Comparison of ENCODE assay signal across 8 mouse cellular contexts in genomic region chr19:47014159-47014446, GRCm38 (mm10). TPM values are rescaled to one million over a fixed set of nuclear protein-coding genes. Genes with fewer than 3 reads are reported as not detected.
DNase-seq lines count a peak whose midpoint lies in the region; ATAC-seq and TF ChIP-seq lines count a peak whose summit lies in the region.

No protein-coding gene starts in this region.

- H3K36me3 ChIP-seq in lung, postnatal 0 days (ENCODE audit: insufficient read depth, low read length) = no peaks in the 10 kb centered on the region
- H3K36me3 ChIP-seq in liver, embryonic 15.5 days (replicated peaks) = no peaks in the 10 kb centered on the region

- intact Hi-C loops in left cerebral cortex, postnatal 10 days (cut with DNase I) = no loop called here

- H3K4me2 ChIP-seq in lung, postnatal 0 days (replicated peaks; ENCODE audit: low read depth, low read length) = no peak overlapping the region
- peak overlapping the region; percentile 64 for H3K4me2 ChIP-seq in liver, embryonic 15.5 days

- TF ChIP-seq EP300 in lung, postnatal 0 days (IDR thresholded peaks at IDR 0.05) = no peak

- H3K4me3 ChIP-seq in lung, postnatal 0 days (ENCODE audit: low read depth, low read length) = peak overlapping the region; percentile 25; the same call in 1 of the 2 replicates
- H3K4me3 ChIP-seq in liver, embryonic 15.5 days (replicated peaks) = peak overlapping the region; percentile 43

- peaks cover 8% of the 10 kb centered on the region for H3K4me1 ChIP-seq in lung, postnatal 0 days (ENCODE audit: insufficient read depth, low read depth, low read length)
- peaks cover 28% of the 10 kb centered on the region for H3K4me1 ChIP-seq in liver, embryonic 15.5 days (replicated peaks)

- no peaks in the 10 kb centered on the region for H3K9me3 ChIP-seq in lung, postnatal 0 days (ENCODE audit: low read length)
- no peaks in the 10 kb centered on the region for H3K9me3 ChIP-seq in liver, embryonic 15.5 days (replicated peaks)

- no peak for TF ChIP-seq CTCF in lung, postnatal 0 days (IDR thresholded peaks at IDR 0.05)

- no peak overlapping the region for H3K9ac ChIP-seq in lung, postnatal 0 days (replicated peaks; ENCODE audit: low read depth)
- no peak overlapping the region for H3K9ac ChIP-seq in liver, embryonic 15.5 days

- H3K27me3 ChIP-seq in lung, postnatal 0 days (replicated peaks; ENCODE audit: insufficient read depth, low read length) = peaks cover 43% of the 10 kb centered on the region
- H3K27me3 ChIP-seq in liver, embryonic 15.5 days = peaks cover 87% of the 10 kb centered on the region

- H3K27ac ChIP-seq in lung, postnatal 0 days (ENCODE audit: low read length) = no peak overlapping the region
- no peak overlapping the region for H3K27ac ChIP-seq in liver, embryonic 15.5 days (replicated peaks)

- no peak for DNase-seq in cerebellum, postnatal 14 days
- no peak for DNase-seq in lung, postnatal 0 days (ENCODE audit: low spot score)
- DNase-seq in lung, postnatal 14 days = no peak
- DNase-seq in urinary bladder, postnatal 4 days (ENCODE audit: low spot score in 2 of 2) = no peak
- DNase-seq in gastrocnemius, adult 18-20 months (ENCODE audit: low spot score) = no peak
- no peak for DNase-seq in left cerebral cortex, postnatal 10 days (ENCODE audit: extremely low spot score in 1 of 2, low spot score in 2 of 2)

- ATAC-seq in cerebellum, adult (ENCODE audit: insufficient number of reproducible peaks, low FRiP score, low TSS enrichment) = peak; percentile 32; the same call in 1 of the 2 replicates
- no peak for ATAC-seq in lung, postnatal 0 days
- no peak for ATAC-seq in liver, embryonic 15.5 days (ENCODE audit: insufficient read depth)

- 2% methylated on average over 11 of the region's 11 CpGs for WGBS in lung, postnatal 0 days
- 6% methylated on average over 11 of the region's 11 CpGs for WGBS in liver, embryonic 15.5 days (ENCODE audit: insufficient replicate concordance)

RNA-seq across cellular contexts. Expression of gene Ina, which starts 0.4 kb away (rescaled TPM):
- polyA plus RNA-seq in lung, postnatal 0 days (2015; fragmentation: Nextera tagmentation; extraction: Ambion mirVana) = 0.04 and 0.08 TPM in 2 replicates
- 0.23 and 0.36 TPM in 2 replicates for polyA plus RNA-seq in liver, embryonic 15.5 days (2015; fragmentation: Nextera tagmentation; extraction: Ambion mirVana)
- total RNA-seq in gastrocnemius, adult 18-20 months (2021) = not detected
- total RNA-seq in left cerebral cortex, postnatal 10 days (2021) = 100 to 1,000 TPM; 180 to 190 TPM

RNA-seq across cellular contexts. Expression of gene Nt5c2, which starts 0.8 kb away (rescaled TPM):
- 45.3 and 45.5 TPM in 2 replicates for polyA plus RNA-seq in lung, postnatal 0 days (2015; fragmentation: Nextera tagmentation; extraction: Ambion mirVana)
- 42.7 and 44.4 TPM in 2 replicates for polyA plus RNA-seq in liver, embryonic 15.5 days (2015; fragmentation: Nextera tagmentation; extraction: Ambion mirVana)
- total RNA-seq in gastrocnemius, adult 18-20 months (2021) = 10 to 100 TPM; 11.4 to 12.3 TPM
- total RNA-seq in left cerebral cortex, postnatal 10 days (2021) = 10 to 100 TPM; 76.4 to 87.4 TPM

RNA-seq across cellular contexts. Expression of gene Pcgf6, which starts 36.6 kb away (rescaled TPM):
- polyA plus RNA-seq in lung, postnatal 0 days (2015; fragmentation: Nextera tagmentation; extraction: Ambion mirVana) = 6.8 and 7.5 TPM in 2 replicates
- 6.5 and 7.3 TPM in 2 replicates for polyA plus RNA-seq in liver, embryonic 15.5 days (2015; fragmentation: Nextera tagmentation; extraction: Ambion mirVana)
- total RNA-seq in gastrocnemius, adult 18-20 months (2021) = 1 to 10 TPM; 4.6 to 4.8 TPM
- 10 to 100 TPM; 15.7 to 18.0 TPM for total RNA-seq in left cerebral cortex, postnatal 10 days (2021)

RNA-seq across cellular contexts. Expression of gene Taf5, which starts 53.4 kb away (rescaled TPM):
- 2.1 and 2.3 TPM in 2 replicates for polyA plus RNA-seq in lung, postnatal 0 days (2015; fragmentation: Nextera tagmentation; extraction: Ambion mirVana)
- 3.8 and 4.0 TPM in 2 replicates for polyA plus RNA-seq in liver, embryonic 15.5 days (2015; fragmentation: Nextera tagmentation; extraction: Ambion mirVana)
- total RNA-seq in gastrocnemius, adult 18-20 months (2021) = 1 to 10 TPM; 2.3 to 2.4 TPM
- 1 to 10 TPM; 5.1 to 6.0 TPM for total RNA-seq in left cerebral cortex, postnatal 10 days (2021)

Comparison
In these comparisons a context has a peak if more than half of its experiments do, and no peak if none do; other contexts are left out.
1. RNA of gene Ina, which starts 0.4 kb away (total RNA-seq): 180 to 190 TPM in left cerebral cortex, postnatal 10 days; not detected in gastrocnemius, adult 18-20 months; every median in the first group is over 100 times any median in the second.
2. RNA of gene Nt5c2, which starts 0.8 kb away (total RNA-seq): 76.4 to 87.4 TPM in left cerebral cortex, postnatal 10 days; 11.4 to 12.3 TPM in gastrocnemius, adult 18-20 months; every median in the first group is over 4 times any median in the second.